Mouse (Mus musculus) macrophage (primary cell): ENCODE data around the gene Slc38a7. TPM values are rescaled to one million over a fixed set of nuclear protein-coding genes. Genes with fewer than 3 reads are reported as not detected.
"Not testable (repeated sequence)": the region's sequence is repeated elsewhere in the genome, so short reads cannot be mapped to it uniquely, and the experiment has no call there.

ENCODE experiments used
- H3K27ac ChIP-seq: fragments of 350-480 bp; formaldehyde crosslinking; 2 replicates; pipeline ENCODE4 v1.9.0; 2021
- H3K36me3 ChIP-seq: fragments of 350-480 bp; formaldehyde crosslinking; 2 replicates; pipeline ENCODE4 v1.9.0; 2021; ENCODE audit errors: inconsistent target
- H3K4me3 ChIP-seq: fragments of 350-480 bp; formaldehyde crosslinking; 2 replicates; pipeline ENCODE4 v1.9.0; 2021; ENCODE audit errors: inconsistent target
- H3K79me2 ChIP-seq: fragments of 350-480 bp; formaldehyde crosslinking; 2 replicates; pipeline ENCODE4 v1.9.0; 2021; ENCODE audit errors: inconsistent target
- WGBS: methylation state at CpG from one replicate; pipeline ENCODE4 v1.1.7; 2026; ENCODE audit warnings: inconsistent platforms; ENCODE audit not compliant: missing documents; 5-methylcytosine and 5-hydroxymethylcytosine counted together
- polyA plus RNA-seq: library from polyadenylated mRNA; stranded (reverse); fragments of 250-400 nt; gene quantifications from 3 replicates; pipeline ENCODE4 v1.2.4, GENCODE M21; 2018; ENCODE audit warnings: inconsistent platforms

Slc38a7 gene
- polyA plus RNA-seq, 1 experiment from 2014 or later, result 57.0 TPM

- no peaks in the 10 kb centered on the region for H3K79me2 ChIP-seq
- no peak overlapping the region for H3K4me3 ChIP-seq
- H3K27ac ChIP-seq, result no peak overlapping the region
- peaks cover 39% of the 10 kb centered on the region for H3K36me3 ChIP-seq
- WGBS, result 95% methylated on average over 10 of the region's 10 CpGs
These were observed 16.1 kb downstream of the Slc38a7 start for GRCm38 (mm10) chr8:95837266-95837665.

GRCm38 (mm10) chr8:95835891-95836290 lies 17.4 kb downstream of the Slc38a7 start:
- no peaks in the 10 kb centered on the region for H3K79me2 ChIP-seq
- WGBS, result 89% methylated on average over 4 of the region's 4 CpGs
- peaks cover 30% of the 10 kb centered on the region for H3K36me3 ChIP-seq
- H3K4me3 ChIP-seq, result no peak overlapping the region
- no peak overlapping the region for H3K27ac ChIP-seq

GRCm38 (mm10) chr8:95833435-95833984 lies 19.8 kb downstream of the Slc38a7 start:
- Histone ChIP-seq H3K79me2 (no peaks in the 10 kb centered on the region), H3K36me3 (peaks cover 12% of the 10 kb centered on the region; the same call in 1 of the 2 replicates), H3K27ac (no peak overlapping the region), H3K4me3 (no peak overlapping the region)
- WGBS, result 13% methylated on average over 16 of the region's 16 CpGs

GRCm38 (mm10) chr8:95832603-95833434 lies 20.5 kb downstream of the Slc38a7 start:
- H3K27ac ChIP-seq, result no peak overlapping the region
- H3K79me2 ChIP-seq, result no peaks in the 10 kb centered on the region
- H3K4me3 ChIP-seq, result no peak overlapping the region
- 24% methylated on average over 16 of the region's 16 CpGs for WGBS
- H3K36me3 ChIP-seq, result peaks cover 12% of the 10 kb centered on the region; the same call in 1 of the 2 replicates

GRCm38 (mm10) chr8:95830144-95830543 lies 23.2 kb downstream of the Slc38a7 start:
- Histone ChIP-seq H3K36me3 (no peaks in the 10 kb centered on the region), H3K4me3 (no peak overlapping the region), H3K79me2 (no peaks in the 10 kb centered on the region), H3K27ac (no peak overlapping the region)
- WGBS, result 94% methylated on average over 3 of the region's 3 CpGs

GRCm38 (mm10) chr8:95825162-95825561 lies 28.2 kb downstream of the Slc38a7 start, which contains the start of gene Sap18b:
Gene Sap18b (plus strand): TSS chr8:95825346.
- WGBS, result 78% methylated on average over 19 of the region's 25 CpGs
- not testable (repeated sequence) for H3K4me3 ChIP-seq, H3K79me2 ChIP-seq, H3K27ac ChIP-seq, H3K36me3 ChIP-seq

GRCm38 (mm10) chr8:95822699-95823098 lies 30.6 kb downstream of the Slc38a7 start:
- Histone ChIP-seq H3K79me2 (no peaks in the 10 kb centered on the region), H3K27ac (no peak overlapping the region), H3K4me3 (no peak overlapping the region), H3K36me3 (no peaks in the 10 kb centered on the region)
- WGBS, result 80% methylated on average over 3 of the region's 3 CpGs

- Histone ChIP-seq H3K79me2 (no peaks in the 10 kb centered on the region), H3K36me3 (no peaks in the 10 kb centered on the region), H3K27ac (no peak overlapping the region), H3K4me3 (no peak overlapping the region)
- WGBS, result 88% methylated on average over 5 of the region's 5 CpGs
These were observed 31.2 kb downstream of the Slc38a7 start for GRCm38 (mm10) chr8:95822096-95822495.

GRCm38 (mm10) chr8:95821266-95821665 lies 32.1 kb downstream of the Slc38a7 start:
- WGBS, result 90% methylated on average over 6 of the region's 6 CpGs
- H3K4me3 ChIP-seq, result no peak overlapping the region
- no peak overlapping the region for H3K27ac ChIP-seq
- H3K36me3 ChIP-seq, result no peaks in the 10 kb centered on the region
- no peaks in the 10 kb centered on the region for H3K79me2 ChIP-seq

- Histone ChIP-seq H3K4me3 (no peak overlapping the region), H3K27ac (no peak overlapping the region), H3K36me3 (no peaks in the 10 kb centered on the region), H3K79me2 (no peaks in the 10 kb centered on the region)
- WGBS, result 100% methylated on average over 1 of the region's 1 CpGs
These were observed 35.1 kb downstream of the Slc38a7 start for GRCm38 (mm10) chr8:95818211-95818610.

GRCm38 (mm10) chr8:95817597-95817996 lies 35.7 kb downstream of the Slc38a7 start:
- Histone ChIP-seq H3K79me2 (no peaks in the 10 kb centered on the region), H3K4me3 (no peak overlapping the region), H3K27ac (no peak overlapping the region), H3K36me3 (no peaks in the 10 kb centered on the region)
- WGBS, result 95% methylated on average over 3 of the region's 3 CpGs

GRCm38 (mm10) chr8:95816044-95816708 lies 37.2 kb downstream of the Slc38a7 start:
- 89% methylated on average over 5 of the region's 6 CpGs for WGBS
- H3K36me3 ChIP-seq, result no peaks in the 10 kb centered on the region
- no peak overlapping the region for H3K4me3 ChIP-seq
- no peaks in the 10 kb centered on the region for H3K79me2 ChIP-seq
- no peak overlapping the region for H3K27ac ChIP-seq

GRCm38 (mm10) chr8:95810184-95810591 lies 43.2 kb downstream of the Slc38a7 start:
- H3K4me3 ChIP-seq, result no peak overlapping the region
- H3K79me2 ChIP-seq, result peaks cover 21% of the 10 kb centered on the region
- WGBS, result 35% methylated on average over 3 of the region's 3 CpGs
- H3K27ac ChIP-seq, result no peak overlapping the region
- no peaks in the 10 kb centered on the region for H3K36me3 ChIP-seq

GRCm38 (mm10) chr8:95809116-95809515 lies 44.2 kb downstream of the Slc38a7 start:
- H3K27ac ChIP-seq, result no peak overlapping the region
- no peak overlapping the region for H3K4me3 ChIP-seq
- H3K36me3 ChIP-seq, result no peaks in the 10 kb centered on the region
- 93% methylated on average over 5 of the region's 5 CpGs for WGBS
- peaks cover 32% of the 10 kb centered on the region for H3K79me2 ChIP-seq

GRCm38 (mm10) chr8:95808631-95809030 lies 44.7 kb downstream of the Slc38a7 start:
- no peak overlapping the region for H3K4me3 ChIP-seq
- WGBS, result 90% methylated on average over 4 of the region's 4 CpGs
- H3K27ac ChIP-seq, result no peak overlapping the region
- no peaks in the 10 kb centered on the region for H3K36me3 ChIP-seq
- H3K79me2 ChIP-seq, result peaks cover 37% of the 10 kb centered on the region
